Mouse (Mus musculus) ES-CJ7 (cell line): Measurements from ENCODE around the gene Gm9837.
"Not testable (repeated sequence)": the region's sequence is repeated elsewhere in the genome, so short reads cannot be mapped to it uniquely, and the experiment has no call there.

ENCODE experiments used
- DNase-seq: peaks from one replicate; pipeline ENCODE4 v3.0.0; 2011; ENCODE audit warnings: low read depth, low spot score

Gm9837 gene

DNA sequence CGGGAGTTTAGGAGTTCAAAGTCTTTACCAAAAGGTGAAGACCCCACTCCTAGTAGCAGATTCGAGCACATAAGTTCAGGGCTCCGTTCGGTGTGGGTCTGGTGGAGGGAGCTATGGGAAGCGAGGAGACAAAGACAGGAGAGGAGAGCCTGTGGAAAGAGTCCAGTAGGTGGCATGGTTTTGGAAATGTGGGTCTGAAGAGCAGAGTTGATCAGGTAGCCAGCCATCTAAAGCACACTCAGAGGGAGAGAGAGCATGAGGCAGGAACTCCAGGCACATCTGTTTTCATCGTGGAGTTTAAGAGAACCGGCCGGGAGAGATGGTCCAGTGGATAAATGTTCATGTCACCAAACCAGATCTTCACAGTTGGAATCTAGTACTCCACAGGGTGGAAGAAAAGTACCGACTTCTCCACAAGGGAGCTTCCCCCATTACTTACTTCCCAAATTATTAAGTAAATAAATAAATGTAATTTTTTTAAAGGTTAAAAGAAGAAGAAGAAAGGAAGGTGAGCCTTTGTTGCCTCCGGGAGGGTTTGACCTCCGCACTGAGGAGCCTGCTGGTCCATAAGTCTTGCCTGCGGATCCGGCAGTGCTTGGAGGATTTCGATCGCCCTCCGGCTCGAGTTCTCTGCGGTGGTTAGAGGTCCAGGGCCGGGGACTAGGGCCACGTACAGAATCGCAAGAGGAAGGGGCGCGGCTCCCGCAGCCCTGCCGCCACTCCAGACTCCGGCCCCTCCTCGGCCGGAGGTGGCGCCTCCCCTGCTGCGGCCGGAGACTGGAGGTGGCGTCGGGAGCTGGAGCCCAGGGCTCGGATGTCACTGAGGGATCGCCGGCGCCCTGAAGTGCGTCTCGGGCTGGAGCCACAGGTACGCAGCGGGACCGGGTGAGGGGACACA lies 13.6 kb downstream of the Gm9837 start, which contains the start of the genes Gm10447 and Shroom1:
Gene Gm10447, minus strand, starts transcription at position 637 of the 898 bp plus-strand sequence.
Gene Shroom1, plus strand, starts transcription at position 732 of the 898 bp plus-strand sequence.
- DNase-seq = peak; percentile 79

- DNase-seq = no peak
These were observed 17.2 kb downstream of the Gm9837 start for GRCm38 (mm10) chr11:53453031-53453430.

DNA sequence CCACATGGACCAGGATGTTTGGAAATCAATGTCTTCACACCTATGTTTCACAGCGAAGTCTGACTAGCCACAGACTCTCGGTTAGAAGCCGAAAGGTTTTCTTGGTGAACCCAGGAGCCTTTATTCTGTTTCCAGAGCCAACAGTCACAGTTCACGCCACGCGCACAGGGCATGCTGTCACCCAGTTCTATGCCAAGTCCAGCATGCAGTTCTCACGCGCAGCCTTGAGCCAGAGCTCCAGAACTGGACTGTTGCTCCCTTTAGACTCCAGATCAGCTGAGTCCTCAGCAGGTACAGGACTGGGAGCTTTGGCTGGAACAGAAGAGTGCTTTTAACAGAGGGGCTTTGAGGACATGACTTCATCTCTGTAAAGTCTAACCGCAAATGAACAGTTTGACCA lies 17.9 kb downstream of the Gm9837 start:
- no peak for DNase-seq

DNA sequence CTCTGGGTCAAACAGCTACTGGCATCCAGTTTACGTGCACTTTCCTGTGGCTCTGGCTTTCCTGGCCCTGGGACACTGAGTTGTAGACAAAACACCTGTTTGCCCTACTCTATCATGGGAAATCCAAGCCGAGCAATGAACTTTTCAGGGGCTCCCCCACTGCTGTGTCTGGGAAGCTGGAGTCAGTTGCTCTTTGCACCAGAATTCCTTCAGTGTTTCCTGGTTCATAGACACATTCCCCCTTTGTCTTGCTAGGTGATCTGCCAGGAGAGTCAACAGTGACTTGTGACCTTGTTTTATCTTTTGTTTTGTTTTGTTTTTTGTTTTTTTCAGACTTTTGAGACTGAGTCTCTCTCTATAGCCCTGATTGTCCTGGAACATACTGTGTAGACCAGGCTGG lies 18.9 kb downstream of the Gm9837 start:
- no peak for DNase-seq

DNA sequence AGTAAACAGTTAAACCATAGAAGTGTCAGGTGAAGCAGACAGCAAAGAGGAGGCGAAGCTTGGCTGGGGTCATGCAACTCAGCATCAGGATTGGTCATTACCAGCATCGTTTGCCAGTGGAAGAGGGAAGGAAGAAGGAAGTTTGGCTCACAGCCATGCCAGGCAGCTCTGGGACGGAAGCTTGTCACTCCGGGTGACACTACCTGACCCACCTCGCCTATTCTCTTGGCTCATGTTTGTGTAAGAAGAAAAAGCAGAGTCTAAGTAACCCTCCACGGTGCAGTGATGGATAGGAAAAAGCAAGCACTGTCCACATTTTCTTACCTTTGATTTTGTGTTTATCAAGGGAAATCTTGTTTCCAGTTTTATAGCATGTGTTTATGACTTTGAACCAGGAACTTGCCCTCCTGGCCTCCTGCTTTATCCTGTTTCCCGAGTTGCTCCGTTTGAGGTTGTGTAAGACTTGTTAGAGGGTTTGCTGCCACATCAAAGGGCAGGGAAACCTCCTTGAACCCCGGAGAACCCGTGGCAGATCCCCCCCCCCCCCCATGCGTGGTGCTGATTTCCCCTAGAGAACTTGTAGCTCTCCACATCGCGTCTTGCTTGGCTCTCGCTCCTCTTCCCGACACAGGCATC lies 20.1 kb downstream of the Gm9837 start:
- DNase-seq = no peak

DNA sequence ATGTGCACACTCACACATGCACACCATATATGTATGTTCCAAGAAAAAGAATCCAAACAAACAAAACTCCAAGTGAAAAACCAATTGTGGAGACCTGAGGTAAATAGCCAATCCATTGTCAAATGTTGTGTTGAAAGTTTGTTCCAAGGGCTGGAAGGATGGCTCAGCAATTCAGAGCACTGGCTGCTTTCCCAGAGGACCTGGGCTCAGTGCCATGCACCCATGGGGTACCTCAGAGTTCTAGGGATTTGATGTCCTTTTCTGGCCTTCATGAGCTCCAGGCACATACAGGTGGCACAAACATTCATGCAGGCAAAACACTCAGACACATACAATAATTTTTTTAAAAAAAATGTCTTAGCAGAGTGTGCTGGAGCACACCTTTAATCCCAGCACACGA lies 21.8 kb downstream of the Gm9837 start:
- DNase-seq = no peak

- DNase-seq = no peak
These were observed 22.3 kb downstream of the Gm9837 start for GRCm38 (mm10) chr11:53447996-53448395.

DNA sequence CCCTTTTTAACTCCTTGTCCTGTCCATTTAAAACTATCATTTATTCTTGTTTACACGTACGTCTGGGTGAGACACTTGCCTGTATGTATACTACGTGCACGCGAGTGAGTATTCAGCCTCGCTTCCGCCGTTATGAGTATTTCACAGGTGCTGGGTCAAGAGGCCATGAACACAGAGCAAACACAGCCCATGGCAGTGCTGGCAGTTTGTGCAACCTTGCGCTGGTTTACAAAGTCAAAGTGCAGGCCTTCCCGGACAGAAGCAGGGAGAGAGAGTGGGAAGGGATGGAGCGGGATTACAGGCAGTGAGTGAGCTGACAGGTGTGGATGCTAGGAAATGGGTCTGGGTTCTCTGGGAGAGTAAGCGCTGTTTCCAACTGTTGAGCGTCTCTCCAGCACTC lies 24.1 kb downstream of the Gm9837 start:
- no peak for DNase-seq

GRCm38 (mm10) chr11:53445562-53445961 lies 24.7 kb downstream of the Gm9837 start:
- DNase-seq = no peak

DNA sequence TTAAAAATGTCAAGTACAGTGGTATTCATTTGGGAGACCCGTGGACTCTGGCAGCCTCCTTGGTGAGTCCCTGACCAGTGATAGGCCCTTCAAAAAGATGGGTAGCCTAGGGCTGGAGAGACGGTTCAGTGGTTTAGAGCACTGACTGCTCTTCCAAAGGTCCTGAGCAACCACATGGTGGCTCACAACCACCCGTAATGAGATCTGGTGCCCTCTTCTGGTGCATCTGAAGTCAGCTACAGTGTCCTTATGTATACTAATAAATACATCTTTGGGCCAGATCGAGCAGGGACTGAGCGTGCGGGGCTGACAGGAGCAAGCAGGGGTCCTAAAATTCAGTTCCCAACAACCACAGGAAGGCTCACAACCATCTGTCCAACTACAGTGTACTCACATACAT lies 26.4 kb downstream of the Gm9837 start:
- peak; percentile 64 for DNase-seq

GRCm38 (mm10) chr11:53441921-53442320 lies 28.4 kb downstream of the Gm9837 start:
- no peak for DNase-seq

DNA sequence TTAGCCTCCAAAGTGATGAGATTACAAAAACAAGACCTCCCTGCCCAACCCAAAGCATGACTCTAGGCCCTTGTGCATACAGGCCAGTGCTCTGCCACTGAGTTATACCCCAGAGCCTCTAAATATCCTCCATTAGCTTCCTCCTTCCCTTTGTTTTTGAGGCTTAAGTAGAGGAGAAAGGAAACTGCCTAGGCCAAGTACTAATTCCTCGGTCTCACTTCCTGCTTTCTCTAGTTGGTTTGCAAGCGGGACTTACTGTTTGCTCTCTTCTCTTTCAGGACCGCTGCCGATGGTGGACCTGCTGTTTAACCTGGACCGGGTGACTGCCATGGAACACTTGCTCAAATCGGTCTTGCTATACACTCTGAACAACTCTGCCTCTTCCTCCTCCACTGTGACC lies 33.9 kb downstream of the Gm9837 start:
- DNase-seq = no peak

GRCm38 (mm10) chr11:53435504-53435903 lies 34.8 kb downstream of the Gm9837 start:
- DNase-seq = peak; percentile 51

GRCm38 (mm10) chr11:53433057-53433456 lies 37.2 kb downstream of the Gm9837 start:
- no peak for DNase-seq

DNA sequence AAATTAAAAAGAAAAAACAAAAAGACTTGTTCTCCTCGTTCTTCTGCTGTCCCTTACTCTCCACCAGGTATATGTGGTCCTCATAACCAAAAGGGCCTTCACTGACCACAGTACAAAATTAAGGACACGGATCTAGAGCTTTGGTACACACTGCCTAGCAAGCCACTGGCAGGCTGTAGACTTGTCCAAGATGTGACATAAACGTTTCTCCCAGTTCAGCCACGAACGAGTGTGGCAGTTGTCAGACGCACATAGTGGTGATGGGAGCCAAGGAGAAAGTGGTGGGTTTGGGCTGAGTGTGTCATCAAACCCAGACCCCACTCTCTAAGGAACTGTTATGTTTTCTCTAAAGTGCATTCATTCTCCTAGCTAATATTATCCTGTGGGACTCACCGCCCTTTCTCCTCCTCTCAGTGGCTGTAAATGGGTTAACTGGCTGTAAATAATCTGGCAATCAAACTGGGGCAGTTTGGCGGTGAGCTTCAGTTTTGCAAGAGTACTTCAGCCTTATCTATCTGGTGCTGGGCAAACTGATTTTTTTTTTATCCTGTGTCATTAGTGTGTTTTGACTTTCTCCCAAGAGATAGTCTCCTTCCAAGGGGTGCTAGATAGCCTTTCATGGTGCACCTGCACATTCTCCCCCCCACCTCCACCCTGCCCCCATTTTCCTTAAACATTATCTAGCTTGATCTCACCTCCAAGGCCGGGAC lies 38.8 kb downstream of the Gm9837 start:
- no peak for DNase-seq

DNA sequence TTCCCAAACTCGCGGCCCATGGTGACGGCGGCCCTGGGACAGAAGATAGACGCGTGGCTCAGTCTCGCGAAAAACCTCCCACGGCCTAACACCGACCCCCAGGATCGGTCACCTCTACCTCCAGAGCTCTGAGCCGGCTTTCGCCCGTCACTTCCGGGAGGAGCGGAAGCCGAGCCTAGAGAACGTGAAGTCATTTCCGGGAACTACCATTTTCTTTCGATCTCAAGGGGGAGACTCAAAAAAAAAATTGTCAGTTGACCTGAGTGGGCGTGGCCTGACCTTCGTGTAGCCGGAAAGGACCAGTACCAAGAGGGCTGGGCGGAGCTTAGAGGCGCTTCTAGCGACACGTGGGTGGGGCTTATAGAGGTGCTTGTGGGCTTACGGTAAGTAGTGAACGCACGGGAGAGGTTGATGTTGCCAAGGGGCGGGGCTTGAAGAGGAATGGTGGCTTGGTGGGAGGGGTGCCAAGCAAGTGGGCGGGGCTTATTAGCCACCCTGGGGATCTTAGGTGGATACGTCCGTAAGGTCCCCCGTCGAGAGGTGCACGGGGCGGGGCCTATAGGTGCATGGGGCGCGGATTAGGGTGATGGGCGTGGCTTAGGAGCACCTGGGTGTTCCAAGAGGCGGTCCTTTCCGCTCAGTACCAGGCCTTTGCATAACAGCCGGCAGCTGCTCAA lies 39.5 kb downstream of the Gm9837 start, which contains the start of the genes Uqcrq and Gdf9:
Gene Uqcrq, minus strand, starts transcription at position 162 of the 677 bp plus-strand sequence.
Gene Gdf9, plus strand, starts transcription at position 354 of the 677 bp plus-strand sequence.
- DNase-seq = peak; percentile 100

- no peak for DNase-seq
These were observed 40.0 kb downstream of the Gm9837 start for GRCm38 (mm10) chr11:53430300-53430669.

DNA sequence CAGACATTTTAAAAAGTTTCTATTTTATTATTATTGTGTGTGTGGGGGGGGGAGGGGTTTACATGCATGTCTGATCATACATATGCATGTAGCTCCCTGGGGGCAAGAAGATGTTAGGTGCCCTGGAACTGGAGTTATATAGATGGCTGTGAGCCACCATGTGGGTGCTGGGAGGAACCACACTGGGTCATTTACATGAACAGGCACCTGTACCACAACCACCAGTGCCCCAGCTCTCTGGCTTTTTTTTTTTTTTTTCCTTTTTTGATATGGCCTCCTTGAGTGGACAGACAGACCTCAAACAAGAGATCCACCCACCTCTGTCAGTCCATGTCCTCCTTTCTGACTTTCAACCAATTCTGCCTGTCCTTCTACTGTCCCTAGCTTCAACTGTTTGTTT lies 41.1 kb downstream of the Gm9837 start:
- peak; percentile 42 for DNase-seq

GRCm38 (mm10) chr11:53428716-53429057 lies 41.6 kb downstream of the Gm9837 start:
- no peak for DNase-seq

DNA sequence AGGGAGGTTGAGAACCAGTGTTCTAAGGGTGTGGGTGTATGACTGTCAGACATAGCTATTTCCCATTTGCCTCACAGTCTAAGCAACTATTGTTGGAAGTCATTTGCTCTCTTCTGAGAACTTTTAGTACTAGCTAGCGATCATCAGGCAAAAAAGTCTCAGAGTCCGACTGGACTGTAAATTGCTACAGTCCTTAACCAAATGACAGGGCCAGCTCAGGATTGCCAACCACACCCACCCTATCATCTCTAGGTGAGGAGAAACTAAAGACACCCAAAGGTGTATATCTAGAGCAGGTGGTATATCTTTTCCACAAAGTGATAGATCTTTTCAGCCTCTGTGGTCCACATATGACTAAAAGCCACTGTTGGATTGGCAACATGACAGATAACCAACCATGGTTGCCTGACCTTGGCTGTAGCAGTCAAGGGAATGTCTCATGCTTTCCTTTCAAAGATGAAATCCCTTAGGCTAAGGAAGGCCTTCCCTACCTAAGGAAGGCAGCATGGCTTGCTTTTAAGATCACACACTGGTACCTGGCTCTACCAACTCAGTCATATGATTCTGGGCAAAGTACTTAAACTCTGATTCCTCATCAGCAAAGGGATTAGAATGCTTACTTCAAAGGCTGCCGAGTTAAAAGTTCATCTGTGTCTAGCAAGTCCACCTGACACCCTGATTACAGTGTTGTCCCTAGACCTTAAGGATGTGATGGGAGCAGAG lies 42.1 kb downstream of the Gm9837 start:
- DNase-seq = no peak

DNA sequence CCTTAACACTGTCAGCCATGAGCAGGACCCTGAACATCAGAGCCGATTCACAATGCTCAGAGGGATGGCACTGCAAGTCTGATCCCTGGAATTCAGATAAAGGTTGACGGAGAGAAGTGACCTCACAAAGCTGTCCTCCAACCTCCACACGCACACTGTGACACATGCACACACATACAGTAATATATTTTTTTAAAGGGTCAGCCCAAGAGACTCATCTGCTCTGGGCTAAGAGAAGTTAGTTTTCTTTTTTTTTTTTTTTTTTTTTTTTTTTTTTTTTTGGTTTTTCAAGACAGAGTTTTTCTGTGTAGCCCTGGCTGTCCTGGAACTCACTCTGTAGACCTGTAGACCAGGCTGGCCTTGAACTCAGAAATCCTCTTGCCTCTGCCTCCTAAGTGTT lies 43.4 kb downstream of the Gm9837 start:
- DNase-seq = not testable (repeated sequence)
